Mouse (Mus musculus): ENCODE data around the gene Swsap1. TPM values are rescaled to one million over a fixed set of nuclear protein-coding genes. Genes with fewer than 3 reads are reported as not detected.

Gene Swsap1
- total RNA-seq, 2 experiments from 2014 or later = 12.6 to 14.9 TPM

- intact Hi-C loops (cut with DNase I) = loop anchor here (5.0 kb wide), 1 partner anchor 37 kb away; no protein-coding TSS in a partner anchor
- no peak for DNase-seq (ENCODE audit: extremely low spot score in 1 of 2, low spot score in 2 of 2)
Observed at GRCm38 (mm10) chr9:21960135-21960534, 4.6 kb downstream of the Swsap1 start.

- intact Hi-C loops (cut with DNase I) = loop anchor here (5.0 kb wide), 1 partner anchor 37 kb away; no protein-coding TSS in a partner anchor
- peak in 1 of 2 experiments; percentile 71 for DNase-seq (ENCODE audit: extremely low spot score in 1 of 2, low spot score in 2 of 2)
Observed at GRCm38 (mm10) chr9:21960558-21961208, 5.1 kb downstream of the Swsap1 start.

- intact Hi-C loops (cut with DNase I) = loop anchor here (5.0 kb wide), 1 partner anchor 36 kb away; no protein-coding TSS in a partner anchor
- DNase-seq (ENCODE audit: extremely low spot score in 1 of 2, low spot score in 2 of 2) = no peak
Observed at GRCm38 (mm10) chr9:21961366-21961980, 5.9 kb downstream of the Swsap1 start.

- no peak for DNase-seq (ENCODE audit: extremely low spot score in 1 of 2, low spot score in 2 of 2)
- intact Hi-C loops (cut with DNase I) = loop anchor here (5.0 kb wide), 1 partner anchor 35 kb away; no protein-coding TSS in a partner anchor
Observed at GRCm38 (mm10) chr9:21962010-21962409, 6.5 kb downstream of the Swsap1 start.

GRCm38 (mm10) chr9:21962416-21963059, 7.0 kb downstream of the Swsap1 start:
- DNase-seq (ENCODE audit: extremely low spot score in 1 of 2, low spot score in 2 of 2) = peak in 1 of 2 experiments; percentile 88
- intact Hi-C loops (cut with DNase I) = loop anchor here (5.0 kb wide), 1 partner anchor 35 kb away; no protein-coding TSS in a partner anchor

- intact Hi-C loops (cut with DNase I) = loop anchor here (5.0 kb wide), 1 partner anchor 34 kb away; no protein-coding TSS in a partner anchor
- DNase-seq (ENCODE audit: extremely low spot score in 1 of 2, low spot score in 2 of 2) = peak in 1 of 2 experiments; percentile 85
Observed at GRCm38 (mm10) chr9:21963417-21963816, 7.9 kb downstream of the Swsap1 start, which contains the start of gene Epor. Gene Epor, minus strand, starts transcription at chr9:21963506.

GRCm38 (mm10) chr9:21968883-21969282, 13.3 kb downstream of the Swsap1 start:
- DNase-seq (ENCODE audit: extremely low spot score in 1 of 2, low spot score in 2 of 2) = no peak
- intact Hi-C loops (cut with DNase I) = no loop called here

GRCm38 (mm10) chr9:21969304-21969703, 13.7 kb downstream of the Swsap1 start:
- DNase-seq (ENCODE audit: extremely low spot score in 1 of 2, low spot score in 2 of 2) = no peak
- intact Hi-C loops (cut with DNase I) = no loop called here

- intact Hi-C loops (cut with DNase I) = no loop called here
Observed at GRCm38 (mm10) chr9:21976626-21977175, 21.1 kb downstream of the Swsap1 start.

GRCm38 (mm10) chr9:21977331-21977730, 21.8 kb downstream of the Swsap1 start:
- intact Hi-C loops (cut with DNase I) = no loop called here

More at GRCm38 (mm10) chr9:21976626-21977175, 21.1 kb downstream of the Swsap1 start:
- DNase-seq (ENCODE audit: extremely low spot score in 1 of 2, low spot score in 2 of 2) = peak in 1 of 2 experiments; percentile 57

GRCm38 (mm10) chr9:21977972-21978371, 22.4 kb downstream of the Swsap1 start:
- DNase-seq (ENCODE audit: extremely low spot score in 1 of 2, low spot score in 2 of 2) = no peak
- intact Hi-C loops (cut with DNase I) = no loop called here

More at GRCm38 (mm10) chr9:21977331-21977730, 21.8 kb downstream of the Swsap1 start:
- DNase-seq (ENCODE audit: extremely low spot score in 1 of 2, low spot score in 2 of 2) = no peak

- DNase-seq (ENCODE audit: extremely low spot score in 1 of 2, low spot score in 2 of 2) = no peak
- intact Hi-C loops (cut with DNase I) = no loop called here
Observed at GRCm38 (mm10) chr9:21978398-21979128, 23.0 kb downstream of the Swsap1 start.

GRCm38 (mm10) chr9:21983911-21984310, 28.4 kb downstream of the Swsap1 start:
- no peak for DNase-seq (ENCODE audit: extremely low spot score in 1 of 2, low spot score in 2 of 2)
- intact Hi-C loops (cut with DNase I) = no loop called here

GRCm38 (mm10) chr9:21987592-21988342, 32.2 kb downstream of the Swsap1 start:
- peak in 1 of 2 experiments; percentile 44 for DNase-seq (ENCODE audit: extremely low spot score in 1 of 2, low spot score in 2 of 2)
- intact Hi-C loops (cut with DNase I) = no loop called here

- intact Hi-C loops (cut with DNase I) = no loop called here
- DNase-seq (ENCODE audit: extremely low spot score in 1 of 2, low spot score in 2 of 2) = peak in 1 of 2 experiments; percentile 47
Observed at GRCm38 (mm10) chr9:21988421-21989101, 33.0 kb downstream of the Swsap1 start.

- DNase-seq (ENCODE audit: extremely low spot score in 1 of 2, low spot score in 2 of 2) = peak in 1 of 2 experiments; percentile 67
- intact Hi-C loops (cut with DNase I) = no loop called here
Observed at GRCm38 (mm10) chr9:21989230-21990110, 33.9 kb downstream of the Swsap1 start, which contains the start of gene Rgl3. Gene Rgl3, minus strand, starts transcription at chr9:21989446.

All from left cerebral cortex, postnatal 10 days (tissue).